Mouse (Mus musculus) right cerebral cortex, postnatal 14 days (tissue): ENCODE data around the gene Bahcc1.

ENCODE experiments used
- DNase-seq: peaks from one replicate; pipeline ENCODE4 v3.0.0; 2022

Gene Bahcc1

GRCm38 (mm10) chr11:120248160-120248793 lies 15.5 kb downstream of the Bahcc1 start:
- no peak for DNase-seq

- no peak for DNase-seq
Measured at GRCm38 (mm10) chr11:120248899-120249298, 16.2 kb downstream of the Bahcc1 start.

DNA sequence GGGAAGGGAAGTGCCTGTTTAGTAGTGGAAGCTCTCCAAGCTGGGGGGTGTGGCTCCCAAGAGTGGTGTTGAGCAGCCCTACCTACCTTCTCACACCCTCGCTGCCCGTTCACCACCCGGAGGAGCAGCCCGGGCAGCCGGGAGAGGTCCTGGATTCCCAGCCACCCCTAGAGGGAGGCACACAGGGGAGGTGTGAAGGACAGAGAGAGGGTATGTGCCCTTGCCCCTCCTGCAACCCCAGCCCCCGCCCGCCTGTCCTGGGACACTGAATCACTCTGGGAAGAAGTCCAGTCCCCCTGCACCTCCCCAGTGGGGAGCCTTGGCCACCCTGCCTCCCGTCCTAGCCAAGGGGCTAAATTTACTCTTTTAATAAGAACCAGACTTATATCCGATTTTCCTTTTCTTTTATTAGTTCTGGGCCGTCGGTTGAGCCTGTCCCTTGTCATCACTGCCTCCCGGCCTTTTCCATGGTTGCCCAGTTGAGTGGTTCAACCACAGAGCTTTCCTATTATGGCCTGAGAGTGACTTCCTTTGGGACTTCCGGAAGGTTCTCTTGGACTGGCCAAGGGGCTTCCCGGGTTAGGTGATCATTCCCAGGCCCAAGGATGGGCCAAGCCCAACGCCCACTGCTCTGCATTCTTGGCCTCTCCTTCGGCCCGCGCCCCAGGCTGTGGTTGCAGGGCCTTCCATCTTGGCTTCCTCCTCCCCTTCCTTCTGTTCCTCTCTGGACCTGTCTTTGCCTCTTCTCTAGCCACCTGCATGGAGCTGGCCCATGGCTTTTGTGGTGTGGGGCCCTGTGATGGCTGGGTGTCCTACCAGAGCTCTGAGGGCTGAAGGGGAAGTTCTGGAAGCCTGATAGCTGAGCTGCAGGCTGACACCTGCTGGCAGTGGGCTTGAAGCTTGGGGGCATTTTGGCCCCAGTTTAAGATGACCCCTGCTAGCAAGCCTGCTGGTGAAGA lies 18.5 kb downstream of the Bahcc1 start:
- no peak for DNase-seq

DNA sequence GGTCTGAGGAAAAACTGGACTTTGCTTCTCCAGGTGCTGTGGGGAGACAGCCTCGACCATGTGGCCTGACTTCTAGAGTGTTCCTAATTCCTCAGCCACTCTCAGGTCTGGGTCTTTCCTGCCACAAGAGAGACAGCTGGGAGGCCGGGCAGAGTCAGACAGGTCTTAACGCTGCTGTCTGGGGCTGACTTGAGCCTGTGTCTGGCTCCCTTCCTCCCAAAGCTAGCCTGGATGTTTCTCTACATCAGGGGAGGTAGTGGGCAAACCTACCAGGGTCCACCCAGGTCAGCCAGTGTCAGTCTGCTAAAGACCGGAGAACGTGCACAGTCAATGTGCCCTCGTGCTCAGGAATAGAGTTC lies 19.2 kb downstream of the Bahcc1 start:
- DNase-seq, result no peak

- no peak for DNase-seq
Measured at GRCm38 (mm10) chr11:120252398-120252797, 19.7 kb downstream of the Bahcc1 start.

DNA sequence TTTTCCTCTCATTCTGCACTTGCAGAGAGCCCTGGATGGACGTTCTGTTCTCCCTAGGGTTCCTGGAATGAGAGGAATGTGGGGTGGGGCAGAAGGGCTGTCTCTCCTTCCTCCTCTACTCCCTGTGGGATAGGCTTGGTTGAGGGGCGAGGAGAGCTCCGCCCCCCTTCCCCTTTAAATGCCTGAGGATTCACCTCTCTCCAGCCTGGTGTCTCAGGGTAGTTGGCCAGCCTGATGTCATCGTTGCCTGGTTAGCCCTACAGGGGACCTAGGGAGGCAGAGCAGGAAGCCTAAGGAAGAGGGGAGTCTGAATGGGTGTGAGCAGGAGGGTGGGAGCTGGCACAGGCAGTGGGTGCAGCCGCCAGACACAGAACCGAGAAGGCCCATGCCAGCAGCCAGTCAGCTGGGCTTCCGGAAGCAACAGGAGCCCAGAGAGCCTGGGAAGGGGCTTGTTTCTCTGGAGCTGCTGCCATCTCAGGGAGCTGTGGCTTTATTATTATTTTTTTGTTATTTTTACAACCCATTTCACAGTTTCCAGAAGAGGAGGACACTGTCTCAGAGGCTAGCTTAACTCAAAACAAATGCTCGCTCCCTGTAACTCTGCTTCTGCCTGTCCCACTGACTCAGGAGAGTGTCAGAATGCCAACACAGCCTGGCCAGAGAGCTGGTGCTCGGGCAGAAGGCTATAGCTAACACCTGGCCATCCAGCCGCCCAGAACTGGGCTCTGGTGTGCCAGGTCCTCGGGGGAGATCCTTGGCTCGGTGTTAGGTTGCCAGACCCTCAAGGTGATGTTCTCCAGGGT lies 20.3 kb downstream of the Bahcc1 start:
- no peak for DNase-seq

GRCm38 (mm10) chr11:120253646-120254315 lies 21.0 kb downstream of the Bahcc1 start:
- no peak for DNase-seq

GRCm38 (mm10) chr11:120254420-120254819 lies 21.7 kb downstream of the Bahcc1 start:
- DNase-seq, result no peak

DNA sequence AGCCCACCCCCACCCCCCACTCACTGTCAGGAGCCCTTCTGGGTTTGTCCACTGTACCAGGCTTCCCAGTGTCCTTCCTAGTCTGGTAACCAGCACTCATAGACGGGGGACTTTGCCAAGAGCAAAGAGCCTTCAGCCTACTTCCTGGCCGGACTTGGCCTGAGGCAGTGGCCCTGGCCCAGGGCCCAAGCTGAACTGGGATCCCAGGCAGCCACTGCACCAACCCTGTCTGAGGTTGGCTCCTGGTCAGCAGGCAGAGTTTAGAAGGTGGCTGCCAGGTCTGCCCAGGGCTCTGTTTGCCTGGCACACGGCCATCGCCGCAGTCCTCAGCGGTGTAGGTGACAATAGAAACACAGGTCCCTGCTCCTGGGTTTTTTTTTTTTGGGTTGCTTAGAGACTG lies 22.3 kb downstream of the Bahcc1 start:
- DNase-seq, result peak; percentile 65

DNA sequence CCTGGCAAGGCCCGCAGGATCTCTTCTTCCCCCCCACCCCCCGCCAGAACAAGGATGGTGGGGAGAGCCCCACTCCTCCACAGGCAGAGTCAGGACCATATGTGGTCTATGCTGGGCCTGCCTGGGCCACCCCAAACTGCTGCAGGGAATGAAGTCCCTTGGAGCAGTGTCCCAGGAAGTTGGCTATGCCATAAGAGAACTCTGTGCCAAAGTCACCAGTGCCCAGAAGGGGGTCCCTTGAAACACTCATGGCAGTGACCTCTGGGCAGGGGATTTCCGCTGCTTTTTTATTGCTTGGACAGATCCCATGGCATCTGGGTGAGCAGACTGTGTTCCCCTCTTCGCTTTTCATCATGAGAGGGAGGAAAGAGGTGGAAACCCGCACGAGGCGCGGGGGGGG lies 22.8 kb downstream of the Bahcc1 start:
- DNase-seq, result no peak

DNA sequence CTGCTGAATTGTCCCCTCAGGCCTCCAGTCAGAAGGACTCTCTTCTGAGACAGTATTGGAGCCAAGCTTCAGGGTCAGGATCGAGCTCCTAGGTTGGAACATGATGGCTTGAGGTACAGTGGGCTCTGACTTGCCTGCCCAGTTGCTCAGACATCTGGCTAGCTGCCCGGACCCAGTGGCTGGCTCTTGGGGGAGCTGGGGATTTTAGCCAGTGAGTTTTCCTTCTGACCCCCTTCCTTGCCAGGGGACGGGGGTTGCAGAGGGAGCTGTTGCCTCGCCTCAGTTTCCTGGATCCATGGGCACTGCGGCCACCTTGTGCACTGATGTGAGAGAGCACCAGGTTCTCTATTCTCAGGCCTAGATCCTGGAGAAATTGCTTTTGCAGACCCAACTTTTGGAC lies 23.4 kb downstream of the Bahcc1 start:
- no peak for DNase-seq

- no peak for DNase-seq
Measured at GRCm38 (mm10) chr11:120256543-120256942, 23.8 kb downstream of the Bahcc1 start.

- no peak for DNase-seq
Measured at GRCm38 (mm10) chr11:120256981-120257820, 24.5 kb downstream of the Bahcc1 start.

- DNase-seq, result no peak
Measured at GRCm38 (mm10) chr11:120257911-120258310, 25.2 kb downstream of the Bahcc1 start.

GRCm38 (mm10) chr11:120258896-120259689 lies 26.3 kb downstream of the Bahcc1 start:
- DNase-seq, result no peak

DNA sequence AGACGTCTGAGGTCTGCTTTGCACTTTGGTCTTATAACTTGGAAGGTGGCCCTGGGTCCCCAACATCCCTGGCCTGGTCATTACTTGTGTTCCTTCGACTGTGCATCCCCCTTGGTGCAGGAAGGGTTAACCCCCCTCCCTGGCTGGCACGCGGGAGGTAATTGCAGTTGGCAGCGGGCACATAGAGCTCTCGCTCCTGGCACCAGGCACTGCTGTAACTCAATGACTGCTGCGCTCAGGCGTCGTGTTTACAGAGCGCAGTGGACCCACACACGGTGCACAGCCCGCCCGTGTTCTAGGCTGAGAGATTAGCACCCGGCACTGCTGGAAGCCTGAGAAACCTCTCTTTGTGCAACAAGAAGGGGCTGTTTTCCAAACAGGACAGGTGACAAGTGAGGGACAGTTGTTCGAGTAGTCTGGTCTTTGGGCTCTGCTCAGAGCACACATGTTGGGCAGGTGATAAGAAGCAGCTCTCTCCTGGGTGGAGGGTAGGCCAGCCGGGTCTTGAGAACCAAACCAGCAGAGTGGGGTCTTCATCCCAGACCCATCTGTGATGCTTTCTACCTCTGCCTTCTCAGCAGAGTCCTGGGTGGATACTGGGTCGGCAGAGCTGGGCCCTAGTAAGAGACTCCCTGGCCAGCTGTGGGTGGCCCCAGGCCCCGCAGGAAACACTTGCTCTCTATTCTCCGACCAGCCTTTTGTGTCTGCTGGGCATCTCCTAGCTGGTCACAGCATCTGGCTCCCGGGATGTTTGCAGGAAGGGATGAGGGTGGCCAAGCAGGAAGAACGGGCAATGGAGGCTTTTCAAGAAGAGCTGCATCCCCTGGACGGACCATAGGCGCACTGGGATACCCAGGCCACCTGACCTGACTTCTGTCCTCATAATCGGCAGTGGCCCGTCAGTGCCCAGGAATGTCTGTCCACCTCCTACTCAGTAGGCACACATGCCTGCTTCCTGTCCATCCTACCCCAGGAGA lies 27.3 kb downstream of the Bahcc1 start:
- peak; percentile 46 for DNase-seq

DNA sequence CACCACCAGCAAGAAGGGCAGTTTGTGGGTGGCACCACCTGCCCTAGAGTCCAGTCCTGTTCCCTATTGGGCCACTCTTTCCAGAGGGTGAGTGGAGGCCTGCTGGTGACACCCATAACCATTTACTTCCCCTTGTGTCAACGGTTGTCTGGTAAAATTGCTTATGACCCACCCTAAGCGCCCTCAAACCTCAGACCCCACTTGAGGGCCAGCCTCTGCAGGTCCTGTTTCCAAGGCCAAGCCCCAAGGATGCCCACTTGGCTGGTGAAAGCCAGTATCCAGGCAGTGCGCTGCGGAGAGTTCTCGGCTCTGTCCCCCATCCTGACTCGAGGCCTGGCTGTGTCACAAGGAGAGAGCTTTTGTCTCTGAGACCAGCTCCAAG lies 28.0 kb downstream of the Bahcc1 start:
- DNase-seq, result no peak

DNA sequence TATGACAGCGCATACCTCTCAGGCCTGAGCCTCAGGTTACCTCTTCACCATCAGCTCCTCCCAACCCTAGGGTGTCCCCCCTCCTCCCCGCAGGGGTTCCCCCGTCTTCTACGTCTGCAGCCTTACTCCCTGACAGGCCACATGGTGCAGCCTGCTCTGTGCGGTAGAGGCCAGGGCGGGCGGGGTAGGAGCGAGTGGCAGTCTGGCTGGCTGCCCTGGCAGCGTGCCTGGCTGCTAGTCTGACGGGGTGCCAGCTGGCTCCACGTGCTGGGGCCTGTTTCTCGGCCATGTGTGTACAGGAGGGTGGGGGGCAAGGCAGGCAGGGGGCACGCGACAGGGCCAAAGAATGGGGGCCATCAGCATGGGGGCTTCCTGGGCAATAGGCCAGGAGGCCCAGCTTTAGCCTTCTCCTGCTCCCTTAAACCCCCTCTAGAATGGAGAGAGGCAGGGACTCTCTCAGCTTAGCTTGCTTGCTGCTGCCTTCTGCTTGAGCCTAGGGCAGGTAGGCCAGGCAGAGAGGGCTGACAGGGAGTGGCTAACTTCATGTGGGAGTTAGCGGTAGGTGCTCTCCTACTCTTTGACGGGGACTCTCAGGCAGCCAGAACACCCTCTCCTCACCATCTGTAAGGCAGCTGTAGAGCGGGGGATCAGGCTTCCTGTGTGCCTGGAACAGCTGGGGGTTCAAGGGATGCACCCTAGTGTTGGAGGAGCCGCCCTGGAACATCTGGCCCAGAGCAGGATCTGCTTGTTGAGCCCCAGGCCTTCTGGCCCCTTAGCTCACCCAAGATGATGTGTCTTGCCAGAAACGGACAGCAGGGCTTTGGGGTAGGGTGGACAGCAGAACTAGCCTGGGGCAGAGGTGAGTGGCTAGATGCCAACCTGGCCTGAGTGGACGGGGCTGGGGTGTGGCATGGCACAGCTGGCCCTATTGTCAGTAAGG lies 28.9 kb downstream of the Bahcc1 start:
- DNase-seq, result peak; percentile 93
